Mouse (Mus musculus) lung, postnatal 4 days (tissue): ENCODE results near the gene Fam20b.
A peak's percentile ranks its signal among the peaks of the same experiment; 100 is the strongest.

Source experiments
- DNase-seq, 2 experiments: peaks; one replicate each; pipeline ENCODE4 v3.0.0; 2021

The Fam20b gene

DNA sequence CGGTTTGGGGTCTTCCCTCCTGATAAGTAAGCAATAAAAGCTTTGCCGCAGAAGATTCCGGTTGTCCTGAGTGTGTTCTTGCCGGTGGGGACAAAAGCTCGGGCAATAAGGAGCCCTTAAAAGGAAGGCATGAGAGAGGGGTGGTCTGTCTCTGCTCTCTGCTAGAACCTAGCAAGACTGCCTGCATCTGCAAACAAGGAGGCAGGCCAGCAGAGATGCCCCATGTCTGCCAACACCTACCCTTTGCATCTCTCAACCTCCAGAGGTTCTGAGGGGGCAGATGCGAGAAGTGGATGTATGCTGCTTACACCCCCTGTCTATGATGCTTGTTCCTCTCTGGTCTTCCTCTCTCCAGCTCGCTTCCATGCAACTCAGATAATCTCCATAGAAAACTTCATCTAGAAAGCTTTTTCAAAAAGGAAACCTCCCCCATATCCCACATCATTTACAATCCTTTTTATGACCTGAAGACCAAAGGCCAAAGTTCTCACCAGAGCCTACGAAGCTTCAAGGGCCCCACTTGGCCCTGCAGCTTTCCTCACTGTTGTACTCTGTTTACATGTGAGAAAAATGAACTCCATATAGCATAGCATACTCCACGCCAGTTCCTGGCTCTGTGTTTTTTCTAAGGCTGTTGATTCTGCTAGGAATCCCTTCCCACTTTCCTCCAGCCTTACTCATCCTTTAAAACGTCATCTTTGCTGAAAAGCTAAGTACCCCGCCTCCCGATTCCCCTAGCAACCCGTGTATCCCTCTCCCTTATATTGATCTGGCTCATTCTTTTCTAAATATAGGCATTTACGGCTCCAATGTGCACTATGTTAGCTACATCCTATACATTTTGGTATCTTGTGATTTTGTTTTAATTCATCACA, 8.6 kb upstream of the Fam20b start:
- no peak for DNase-seq

DNA sequence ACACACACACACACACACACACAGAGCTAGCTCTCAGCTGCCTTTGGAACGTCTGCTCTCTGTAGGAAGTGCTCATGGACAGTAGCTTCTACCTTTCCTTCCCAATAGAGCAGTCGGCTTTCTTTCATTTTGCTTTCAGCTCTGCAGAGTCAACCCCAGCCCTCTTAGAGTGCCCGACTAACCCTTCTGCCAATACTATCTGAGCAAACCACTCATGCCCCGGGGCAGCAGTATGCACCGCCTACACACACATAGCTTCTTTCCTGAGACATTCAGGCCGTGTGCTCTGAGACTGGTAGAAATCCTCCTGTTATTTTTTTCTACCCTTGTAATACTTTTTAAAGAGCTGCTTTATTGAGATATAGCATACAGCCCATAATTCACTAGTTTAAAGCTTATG, 3.2 kb upstream of the Fam20b start:
- DNase-seq: no peak

GRCm38 (mm10) chr1:156720046-156720445, 1.2 kb upstream of the Fam20b start:
- DNase-seq: no peak

DNA sequence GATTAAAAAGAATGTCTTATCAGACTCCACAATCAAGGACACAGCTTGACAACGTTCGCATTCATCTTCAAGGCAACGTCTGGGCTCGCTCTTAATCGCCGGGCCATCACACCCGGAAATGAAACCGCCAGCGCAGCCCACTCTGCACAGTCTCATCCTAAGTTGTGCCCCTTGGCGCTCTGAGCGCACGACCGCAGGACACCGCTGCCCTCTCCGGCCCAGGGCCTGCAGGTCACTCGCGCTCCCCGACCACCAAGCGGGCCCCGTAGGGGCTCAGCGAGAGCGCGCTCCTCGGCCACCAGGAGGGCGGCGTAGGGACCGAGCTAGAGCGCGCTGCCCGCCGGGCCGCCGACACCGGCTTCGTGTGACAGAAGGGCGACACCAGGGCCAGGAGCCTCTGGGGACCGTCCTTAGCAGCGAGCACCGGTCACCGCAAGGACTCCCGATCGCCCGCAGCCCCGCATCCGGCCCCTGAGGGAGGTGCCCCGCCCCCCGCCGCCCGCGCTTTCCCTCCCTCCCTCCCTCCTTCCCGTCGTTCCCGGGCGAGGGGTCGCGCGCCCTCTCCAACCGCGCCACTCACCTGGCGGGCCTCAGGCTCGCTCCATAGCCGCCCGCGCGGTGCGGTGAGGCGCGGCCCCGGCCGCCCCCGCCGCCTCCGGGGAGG, 468 bp downstream of the Fam20b start:
- DNase-seq: peak; percentile 71 to 79

DNA sequence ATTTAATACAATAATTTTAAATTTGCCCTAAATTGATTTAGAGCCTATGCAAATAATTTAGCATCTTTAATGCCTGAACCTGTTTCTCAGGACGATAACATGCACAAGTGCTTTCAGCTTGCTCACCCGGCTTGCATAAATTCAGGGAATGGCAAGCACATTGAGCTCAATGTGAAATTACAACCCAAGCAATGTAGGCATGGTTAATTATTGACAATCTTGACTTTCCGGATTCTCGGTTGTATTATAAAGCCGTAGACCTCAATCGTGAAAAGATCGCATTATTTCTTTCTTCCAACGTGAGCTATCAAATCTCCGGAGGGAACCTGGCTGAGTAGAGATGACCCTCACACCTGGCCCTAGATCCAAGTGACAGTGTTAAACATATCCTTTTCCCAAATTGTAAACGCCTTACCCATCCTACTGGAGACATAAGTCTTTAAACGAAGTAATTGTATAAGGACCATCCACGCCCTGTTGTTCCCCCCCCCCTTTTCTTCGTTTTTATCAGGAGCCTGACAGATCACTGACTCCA, 1.1 kb downstream of the Fam20b start:
- no peak for DNase-seq

- no peak for DNase-seq
Observed at GRCm38 (mm10) chr1:156716681-156717080, 2.2 kb downstream of the Fam20b start.

GRCm38 (mm10) chr1:156710472-156711098, 8.3 kb downstream of the Fam20b start:
- DNase-seq: peak in 1 of 2 experiments; percentile 14

- DNase-seq: no peak
Observed at GRCm38 (mm10) chr1:156708672-156709071, 10.2 kb downstream of the Fam20b start.

- no peak for DNase-seq
Observed at GRCm38 (mm10) chr1:156705696-156706285, 13.1 kb downstream of the Fam20b start.

GRCm38 (mm10) chr1:156703444-156703843, 15.4 kb downstream of the Fam20b start:
- no peak for DNase-seq

GRCm38 (mm10) chr1:156702151-156702550, 16.7 kb downstream of the Fam20b start:
- DNase-seq: no peak

DNA sequence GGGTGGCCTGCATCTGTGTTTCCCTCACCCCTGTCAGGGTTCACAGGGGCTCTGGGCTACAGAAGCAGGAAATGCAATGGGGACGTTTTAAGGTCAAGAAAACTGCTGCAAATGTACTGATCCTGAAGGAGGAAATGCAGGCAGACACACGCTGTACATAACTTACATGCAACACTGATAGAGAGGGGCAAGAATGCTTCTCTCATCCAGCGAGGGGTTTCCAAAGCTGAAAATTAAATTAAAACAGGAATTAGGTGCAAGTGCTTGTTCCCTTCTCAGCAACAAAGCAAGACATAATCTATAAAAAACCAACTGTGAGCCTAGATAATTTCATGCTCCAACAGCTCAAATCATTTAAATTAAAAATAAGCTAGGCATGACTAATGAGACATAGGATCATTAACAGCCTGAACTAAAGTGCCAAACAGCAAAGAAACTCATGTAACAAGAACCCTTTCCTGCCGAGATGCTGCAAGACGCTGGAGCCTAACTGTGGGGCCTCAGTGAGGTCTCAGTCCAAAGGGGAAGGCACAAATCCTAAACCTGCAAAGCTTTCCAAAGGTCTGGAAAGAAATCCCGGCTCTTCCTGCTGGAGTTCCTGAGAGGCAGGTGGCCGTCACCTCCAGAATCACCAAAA, 32.7 kb downstream of the Fam20b start:
- DNase-seq: no peak

DNA sequence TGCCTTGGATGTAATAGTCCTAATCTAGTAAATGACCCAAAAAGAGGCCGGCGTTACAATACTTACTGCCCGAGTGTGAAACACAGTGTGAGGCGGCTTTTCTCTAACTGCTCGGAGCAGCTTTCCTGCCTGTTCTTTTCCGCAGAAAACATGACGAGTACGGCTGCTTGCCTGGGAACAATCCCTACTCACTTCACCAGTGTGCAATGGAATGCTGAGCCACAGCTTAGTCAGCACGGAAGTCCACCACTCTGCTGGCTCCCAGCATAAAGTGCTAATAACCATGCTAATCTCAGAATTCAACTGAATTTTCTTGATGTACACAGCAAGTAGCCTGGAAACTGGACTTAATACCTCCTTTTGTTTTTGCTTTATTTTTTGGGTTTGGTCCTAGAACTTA, 39.3 kb downstream of the Fam20b start:
- no peak for DNase-seq

DNA sequence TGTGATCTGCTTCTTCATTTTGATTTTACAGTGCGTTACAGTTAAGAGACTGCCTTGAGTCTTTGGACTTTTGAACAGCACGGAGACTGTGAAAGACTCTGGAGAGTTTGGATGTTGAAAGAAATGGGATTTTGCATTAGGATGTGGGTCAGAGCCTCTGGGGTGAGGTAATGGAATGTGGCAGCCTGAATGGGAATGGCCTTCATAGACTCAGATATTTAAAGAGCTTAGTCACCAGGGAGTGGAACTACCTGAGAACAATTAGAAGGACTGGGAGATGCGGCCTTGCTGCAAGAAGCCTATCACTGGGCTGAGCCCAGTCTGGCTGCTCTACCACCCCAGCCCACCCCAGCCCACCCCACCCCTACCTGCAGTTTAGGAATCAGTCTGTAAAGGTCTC, 41.7 kb downstream of the Fam20b start:
- DNase-seq: no peak

GRCm38 (mm10) chr1:156676596-156676995, 42.3 kb downstream of the Fam20b start:
- DNase-seq: no peak

DNA sequence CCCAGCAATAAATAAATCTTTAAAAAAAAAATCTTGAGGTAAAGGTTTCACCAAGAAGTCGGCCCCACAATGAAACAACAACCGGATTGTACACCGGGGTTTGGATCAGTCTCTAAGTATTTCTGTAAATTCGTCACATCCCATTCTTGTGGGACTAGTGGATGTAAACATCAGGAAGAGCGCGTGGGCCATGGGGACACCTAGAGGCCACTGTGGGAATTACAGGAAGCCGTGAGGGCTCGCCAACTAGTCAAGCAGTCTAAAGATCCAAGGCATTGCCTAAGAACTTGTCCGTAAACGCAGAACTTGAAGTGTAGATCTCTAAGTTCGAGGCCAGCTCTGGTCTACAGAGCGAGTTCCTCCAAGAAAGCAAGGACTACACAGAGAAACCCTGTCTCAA, 42.7 kb downstream of the Fam20b start:
- DNase-seq: peak; percentile 77 to 79

DNA sequence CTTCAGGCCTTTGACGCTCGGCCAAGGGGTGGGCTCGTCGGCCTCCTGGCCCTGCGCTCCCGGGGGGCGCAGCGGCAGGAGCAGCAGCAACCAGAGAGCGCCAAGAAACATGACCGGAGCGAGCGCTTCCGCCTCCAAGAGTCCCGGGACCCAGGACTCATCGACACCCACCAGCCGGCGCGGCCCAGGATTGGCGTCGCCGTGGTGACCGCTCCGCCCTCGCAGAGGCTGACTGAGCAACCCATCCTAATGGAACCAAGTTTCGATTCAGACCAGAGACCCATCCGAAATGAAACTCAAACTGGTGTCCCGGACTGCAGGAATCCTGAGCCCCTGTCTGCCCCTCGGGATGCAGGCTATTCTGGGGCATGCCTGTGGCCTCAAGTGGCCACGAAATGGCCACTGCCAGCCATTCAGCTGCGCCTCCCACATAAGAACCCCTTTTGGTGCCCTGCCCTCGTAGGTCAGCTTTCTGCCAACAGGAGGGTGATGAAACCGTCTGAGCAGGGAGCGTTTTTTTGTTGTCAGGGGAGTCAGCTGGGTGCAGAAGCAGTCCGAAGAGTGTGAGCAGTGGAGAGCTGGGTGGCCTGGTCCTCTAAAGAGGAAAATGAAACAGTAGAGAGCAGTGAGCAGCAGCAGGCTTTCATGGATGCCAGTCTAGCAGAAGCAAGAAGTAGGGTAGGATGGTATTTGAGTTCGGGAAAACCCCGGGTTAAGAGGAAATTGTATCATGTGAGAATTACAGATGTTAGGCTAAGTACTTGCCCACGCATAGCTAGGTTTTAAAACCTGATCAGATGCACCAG, 44.5 kb downstream of the Fam20b start, which contains the start of gene Tor3a:
Gene Tor3a (minus strand): TSS at position 162 of the 806 bp plus-strand sequence.
- peak; percentile 85 to 90 for DNase-seq

DNA sequence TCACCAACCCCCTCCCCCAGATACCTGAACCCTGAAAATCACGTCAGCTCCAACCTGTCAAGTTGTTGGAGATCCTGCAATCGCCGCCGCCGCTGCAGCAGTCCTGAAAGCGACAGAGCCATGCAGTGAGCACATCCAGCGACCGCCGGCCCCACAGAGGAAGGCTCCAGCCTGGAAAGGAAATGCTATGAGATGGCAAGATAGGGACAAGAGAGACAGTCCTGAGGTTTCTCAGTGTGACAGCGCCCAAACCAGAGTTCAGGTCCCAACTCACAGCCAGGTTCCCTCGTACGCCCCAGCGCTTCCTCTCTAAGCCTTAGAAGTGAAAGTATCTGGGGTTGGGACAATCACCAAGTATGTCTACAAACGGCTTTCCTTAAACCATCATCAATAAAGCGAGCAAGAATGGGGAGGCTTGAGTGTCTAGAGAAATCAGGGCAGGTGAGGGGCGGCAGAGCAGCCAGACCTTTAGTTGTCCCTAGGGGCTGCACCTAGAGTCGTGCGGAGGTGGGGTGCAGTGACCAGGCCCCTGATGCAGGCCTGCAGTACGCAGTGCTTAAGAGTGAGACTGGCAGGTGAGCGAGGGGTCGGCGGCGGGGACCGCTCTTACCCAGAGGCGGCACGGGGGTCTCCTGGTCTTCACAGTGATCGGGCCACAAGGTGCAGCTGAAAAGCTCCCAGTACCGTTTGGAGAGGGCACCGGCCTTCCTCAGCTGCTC, 45.3 kb downstream of the Fam20b start:
- DNase-seq: peak; percentile 56 to 57

DNA sequence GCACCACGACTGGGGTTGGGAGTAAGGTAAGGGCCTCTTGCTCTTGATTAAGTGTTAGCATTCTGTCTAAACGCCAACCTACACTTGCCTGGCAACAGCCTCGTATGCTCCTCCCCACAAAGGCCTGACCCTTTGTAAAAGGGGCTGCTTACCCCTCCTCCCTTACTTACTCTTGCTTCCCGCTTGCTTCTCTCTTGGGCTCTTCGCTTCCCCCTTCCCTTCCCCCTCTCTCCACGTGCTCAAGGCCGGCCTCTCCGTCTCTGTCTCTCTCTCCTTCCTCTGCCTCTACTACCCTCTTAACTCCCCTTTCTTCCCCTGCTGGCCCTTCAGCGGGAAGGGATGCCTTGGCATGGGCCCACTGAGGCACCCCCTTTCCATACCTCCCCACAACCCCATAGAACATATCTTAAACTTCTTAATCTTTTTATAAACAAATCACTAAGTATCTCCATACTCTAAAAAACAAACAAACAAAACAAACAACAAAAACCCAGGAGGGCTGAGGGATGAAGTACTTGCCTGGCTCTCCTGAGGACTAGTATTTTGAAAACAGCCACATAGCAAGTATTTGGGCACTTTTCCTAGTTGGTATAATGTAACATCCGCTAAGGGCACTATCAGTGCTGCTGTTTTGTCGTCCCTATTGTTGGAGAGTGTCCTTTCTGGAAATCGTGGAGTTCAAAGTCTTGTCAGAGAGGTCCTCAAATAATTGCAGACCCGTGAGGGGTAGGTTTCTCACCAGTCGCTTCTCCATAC, 46.0 kb downstream of the Fam20b start:
- peak in 1 of 2 experiments; percentile 40 for DNase-seq

DNA sequence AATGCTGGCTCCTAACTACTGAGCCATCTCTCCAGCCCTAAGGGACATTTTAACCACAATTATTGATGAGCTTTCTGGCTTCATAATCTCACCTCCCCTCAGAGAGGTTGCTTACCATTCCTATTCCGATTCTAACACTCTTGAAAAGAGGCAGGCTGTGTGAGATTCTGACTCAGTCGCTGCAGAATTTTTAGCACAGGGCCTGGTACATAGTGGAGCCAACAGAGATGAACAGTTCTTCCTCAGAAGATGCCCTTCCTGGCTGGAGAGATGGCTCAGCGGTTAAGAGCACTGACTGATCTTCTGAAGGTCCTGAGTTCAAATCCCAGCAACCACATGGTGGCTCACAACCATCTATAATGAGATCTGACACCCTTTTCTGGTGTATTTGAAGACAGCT, 47.0 kb downstream of the Fam20b start:
- DNase-seq: no peak
